Mouse (Mus musculus) testis, adult 2 months (tissue): Measurements from ENCODE around the gene Isca1.

Experiments used
- CTCF ChIP-seq: fragments of 200-500 bp; IDR thresholded peaks from 2 replicates; pipeline ENCODE4 v1.5.1; 2012; ENCODE audit warnings: low read depth, mild to moderate bottlenecking, inconsistent platforms, low read length, moderate library complexity; ENCODE audit not compliant: control insufficient read depth, insufficient read depth, insufficient replicate concordance
- POLR2A ChIP-seq: fragments of 200-500 bp; IDR thresholded peaks from 2 replicates; pipeline ENCODE4 v1.6.1; 2012; ENCODE audit warnings: low read depth, mild to moderate bottlenecking, inconsistent platforms, low read length, moderate library complexity; ENCODE audit not compliant: control insufficient read depth

DNA sequence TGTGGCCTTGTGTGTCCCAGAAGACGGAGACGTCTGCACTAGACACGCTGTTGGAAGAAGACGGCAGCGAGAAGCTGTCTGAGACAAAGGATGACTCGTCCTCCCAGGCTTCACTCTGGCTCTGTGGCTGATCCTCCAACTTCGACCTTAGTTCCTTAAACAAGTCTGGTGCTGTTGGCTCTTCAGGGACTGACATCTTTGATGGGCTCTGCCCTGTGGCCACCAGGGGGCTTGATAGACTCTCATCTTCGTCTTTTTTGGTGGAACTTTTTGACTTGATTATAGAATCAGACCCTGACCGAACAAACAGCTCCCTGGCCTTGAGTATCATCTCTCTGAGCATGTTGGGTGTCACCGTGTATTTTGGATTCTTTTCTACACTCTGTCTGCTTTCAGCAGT is 27.9 kb downstream of the Isca1 start:
- no peak for TF ChIP-seq POLR2A
- no peak for TF ChIP-seq CTCF
